Mouse (Mus musculus): Measurements from ENCODE around the gene Acmsd. TPM values are rescaled to one million over a fixed set of nuclear protein-coding genes. Genes with fewer than 3 reads are reported as not detected.

Gene Acmsd
- polyA plus RNA-seq, 1 experiment from 2014 or later = 0.21 TPM

DNA sequence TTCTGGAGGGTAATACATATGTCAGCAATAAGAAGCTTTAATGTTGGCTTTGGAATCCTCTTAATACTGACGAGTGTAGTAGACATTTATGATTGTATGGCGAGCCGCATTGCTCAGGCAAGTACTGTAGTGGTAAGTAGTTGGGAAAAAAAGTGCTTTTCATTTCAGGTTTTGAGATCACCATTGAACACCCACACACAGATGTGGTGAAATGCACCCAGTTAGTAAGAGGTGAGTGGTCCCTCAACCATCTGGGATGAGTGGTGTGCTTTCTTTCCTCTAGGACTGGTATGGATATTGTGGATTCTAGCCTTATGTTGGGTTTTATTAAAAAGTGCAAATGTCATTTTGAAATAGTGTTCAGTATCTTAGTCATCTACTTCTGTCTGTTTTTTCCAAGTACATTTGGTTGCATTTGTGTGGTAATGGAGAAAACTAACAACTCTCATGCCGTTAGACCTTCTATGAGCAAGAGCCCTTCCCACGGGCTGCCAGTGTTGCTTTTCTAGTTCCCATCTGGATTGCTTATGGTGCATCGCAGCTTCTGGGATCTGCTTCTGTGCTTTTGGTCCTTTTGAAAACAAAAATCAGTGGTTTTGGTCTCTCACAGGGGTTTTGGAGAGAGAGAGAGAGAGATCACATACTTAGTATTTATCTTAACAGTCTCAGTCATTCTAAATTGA is 66.0 kb downstream of the Acmsd start:
- H3K4me1 ChIP-seq (ENCODE audit: insufficient read depth, low read depth, low read length) = no peaks in the 10 kb centered on the region
- WGBS = 82% methylated on average over 6 of the region's 6 CpGs
- no peak overlapping the region for H3K4me2 ChIP-seq (replicated peaks; ENCODE audit: low read depth, low read length)
- H3K27me3 ChIP-seq (replicated peaks; ENCODE audit: insufficient read depth, low read length) = no peaks in the 10 kb centered on the region
- H3K9ac ChIP-seq (replicated peaks; ENCODE audit: low read depth) = no peak overlapping the region
- H3K36me3 ChIP-seq (ENCODE audit: insufficient read depth, low read length) = peaks cover 6% of the 10 kb centered on the region
- DNase-seq (ENCODE audit: low spot score) (no peak), ATAC-seq (no peak)
- no peaks in the 10 kb centered on the region for H3K9me3 ChIP-seq (ENCODE audit: low read length)
- TF ChIP-seq EP300 (IDR thresholded peaks at IDR 0.05) = no peak
- no peak for TF ChIP-seq CTCF (IDR thresholded peaks at IDR 0.05)
- no peak overlapping the region for H3K4me3 ChIP-seq (ENCODE audit: low read depth, low read length)
- H3K27ac ChIP-seq (ENCODE audit: low read length) = no peak overlapping the region

DNA sequence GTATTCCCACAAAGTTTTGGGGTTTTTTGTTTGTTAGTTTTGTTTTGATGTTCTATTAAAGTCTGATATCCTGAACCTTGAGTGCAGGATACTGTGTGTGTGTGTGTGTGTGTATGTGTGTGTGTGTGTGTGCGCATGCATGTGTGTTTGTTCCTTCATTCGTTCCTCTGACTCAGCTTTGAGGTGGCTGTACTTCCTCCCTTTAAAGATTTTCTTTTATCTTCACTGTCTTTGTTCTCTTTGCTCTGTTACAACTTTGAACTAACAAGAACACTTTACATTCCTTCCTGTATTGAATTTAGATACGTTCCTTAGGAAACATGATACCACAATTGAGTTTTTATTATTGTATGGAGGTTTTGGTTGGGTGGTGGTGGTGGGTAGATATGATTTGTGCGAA is 67.1 kb downstream of the Acmsd start:
- no peak for DNase-seq (ENCODE audit: low spot score)
- ATAC-seq = no peak

DNA sequence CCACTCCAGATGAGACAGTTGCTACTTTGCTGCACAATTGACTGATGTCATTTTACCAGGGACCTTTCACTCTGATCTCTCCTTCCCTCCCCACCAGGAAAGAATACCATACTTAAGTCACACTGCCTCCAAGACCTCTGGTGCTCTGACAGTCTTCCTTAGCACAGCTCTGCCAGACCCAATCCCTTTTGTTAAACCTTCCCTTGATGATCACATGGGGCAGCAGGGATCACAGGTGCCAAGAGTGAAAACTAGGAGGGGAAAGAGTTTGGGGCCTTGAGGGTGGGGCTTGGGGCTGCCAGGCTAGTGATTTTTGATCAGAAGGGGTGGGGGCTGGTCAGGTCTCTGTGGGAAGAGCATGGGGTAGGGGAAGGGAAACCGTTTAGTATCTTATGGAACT is 67.5 kb downstream of the Acmsd start:
- 81% methylated on average over 1 of the region's 1 CpGs for WGBS
- no peak for ATAC-seq
- Histone ChIP-seq H3K9me3 (ENCODE audit: low read length) (no peaks in the 10 kb centered on the region), H3K4me1 (ENCODE audit: insufficient read depth, low read depth, low read length) (no peaks in the 10 kb centered on the region), H3K27me3 (replicated peaks; ENCODE audit: insufficient read depth, low read length) (no peaks in the 10 kb centered on the region), H3K36me3 (ENCODE audit: insufficient read depth, low read length) (peaks cover 6% of the 10 kb centered on the region), H3K4me3 (ENCODE audit: low read depth, low read length) (no peak overlapping the region), H3K27ac (ENCODE audit: low read length) (no peak overlapping the region), H3K9ac (replicated peaks; ENCODE audit: low read depth) (no peak overlapping the region), H3K4me2 (replicated peaks; ENCODE audit: low read depth, low read length) (no peak overlapping the region)
- TF ChIP-seq EP300 (IDR thresholded peaks at IDR 0.05) (no peak), CTCF (IDR thresholded peaks at IDR 0.05) (no peak)
- DNase-seq (ENCODE audit: low spot score) = no peak

More for the DNA sequence above, 67.1 kb downstream of the Acmsd start:
- no peaks in the 10 kb centered on the region for H3K4me1 ChIP-seq (ENCODE audit: insufficient read depth, low read depth, low read length)
- no peak overlapping the region for H3K27ac ChIP-seq (ENCODE audit: low read length)
- H3K27me3 ChIP-seq (replicated peaks; ENCODE audit: insufficient read depth, low read length) = no peaks in the 10 kb centered on the region
- no peak for TF ChIP-seq CTCF (IDR thresholded peaks at IDR 0.05)
- TF ChIP-seq EP300 (IDR thresholded peaks at IDR 0.05) = no peak
- 36% methylated on average over 4 of the region's 4 CpGs for WGBS
- H3K4me3 ChIP-seq (ENCODE audit: low read depth, low read length) = no peak overlapping the region
- H3K36me3 ChIP-seq (ENCODE audit: insufficient read depth, low read length) = peaks cover 6% of the 10 kb centered on the region
- H3K9ac ChIP-seq (replicated peaks; ENCODE audit: low read depth) = no peak overlapping the region
- H3K4me2 ChIP-seq (replicated peaks; ENCODE audit: low read depth, low read length) = no peak overlapping the region
- H3K9me3 ChIP-seq (ENCODE audit: low read length) = no peaks in the 10 kb centered on the region

DNA sequence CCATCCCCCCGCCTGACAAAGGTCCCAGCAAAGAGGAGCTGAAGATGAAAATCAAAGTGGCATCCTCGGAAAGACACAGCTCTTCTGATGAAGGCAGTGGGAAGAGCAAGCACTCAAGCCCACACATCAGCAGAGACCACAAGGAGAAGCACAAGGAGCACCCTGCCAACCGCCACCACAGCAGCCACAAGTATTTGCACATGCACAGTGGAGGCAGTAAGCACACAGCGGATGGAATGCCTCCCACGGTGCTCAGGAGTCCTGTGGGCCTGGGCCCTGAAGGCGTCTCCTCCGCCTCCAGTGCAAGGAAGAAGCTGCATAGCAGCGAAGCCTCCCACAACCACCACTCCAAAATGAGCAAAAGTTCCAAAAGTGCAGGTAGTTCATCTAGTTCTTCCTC is 73.7 kb downstream of the Acmsd start:
- no peak for ATAC-seq
- DNase-seq (ENCODE audit: low spot score) = no peak
- TF ChIP-seq EP300 (IDR thresholded peaks at IDR 0.05) (no peak), CTCF (IDR thresholded peaks at IDR 0.05) (no peak)
- Histone ChIP-seq H3K4me2 (replicated peaks; ENCODE audit: low read depth, low read length) (no peak overlapping the region), H3K36me3 (ENCODE audit: insufficient read depth, low read length) (peaks cover 13% of the 10 kb centered on the region), H3K4me1 (ENCODE audit: insufficient read depth, low read depth, low read length) (no peaks in the 10 kb centered on the region), H3K9me3 (ENCODE audit: low read length) (no peaks in the 10 kb centered on the region), H3K4me3 (ENCODE audit: low read depth, low read length) (no peak overlapping the region), H3K9ac (replicated peaks; ENCODE audit: low read depth) (no peak overlapping the region), H3K27me3 (replicated peaks; ENCODE audit: insufficient read depth, low read length) (no peaks in the 10 kb centered on the region), H3K27ac (ENCODE audit: low read length) (no peak overlapping the region)
- 76% methylated on average over 8 of the region's 8 CpGs for WGBS

DNA sequence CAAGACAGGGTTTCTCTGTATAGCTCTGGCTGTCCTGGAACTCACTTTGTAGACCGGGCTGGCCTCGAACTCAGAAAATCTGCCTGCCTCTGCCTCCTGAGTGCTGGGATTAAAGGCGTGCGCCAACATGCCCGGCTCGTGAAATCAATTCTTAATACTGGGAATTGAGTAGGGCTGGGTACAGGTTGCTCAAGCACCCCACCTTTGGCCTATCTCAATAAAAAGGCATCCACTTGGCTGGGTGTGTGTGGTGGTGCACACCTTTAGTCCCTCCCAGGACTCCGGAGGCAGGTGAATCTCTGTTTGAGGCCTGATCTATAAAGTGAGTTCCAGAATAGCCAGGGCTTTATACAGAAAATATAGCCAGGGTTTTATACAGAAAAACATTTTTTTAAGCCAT is 79.5 kb downstream of the Acmsd start:
- H3K9ac ChIP-seq (replicated peaks; ENCODE audit: low read depth) = no peak overlapping the region
- WGBS = 95% methylated on average over 7 of the region's 7 CpGs
- H3K27ac ChIP-seq (ENCODE audit: low read length) = no peak overlapping the region
- DNase-seq (ENCODE audit: low spot score) (no peak), ATAC-seq (no peak)
- H3K4me2 ChIP-seq (replicated peaks; ENCODE audit: low read depth, low read length) = no peak overlapping the region
- no peak overlapping the region for H3K4me3 ChIP-seq (ENCODE audit: low read depth, low read length)
- H3K27me3 ChIP-seq (replicated peaks; ENCODE audit: insufficient read depth, low read length) = no peaks in the 10 kb centered on the region
- TF ChIP-seq EP300 (IDR thresholded peaks at IDR 0.05) = no peak
- no peak for TF ChIP-seq CTCF (IDR thresholded peaks at IDR 0.05)
- H3K9me3 ChIP-seq (ENCODE audit: low read length) = no peaks in the 10 kb centered on the region
- H3K36me3 ChIP-seq (ENCODE audit: insufficient read depth, low read length) = peaks cover 5% of the 10 kb centered on the region; the same call in 1 of the 2 replicates
- H3K4me1 ChIP-seq (ENCODE audit: insufficient read depth, low read depth, low read length) = no peaks in the 10 kb centered on the region

DNA sequence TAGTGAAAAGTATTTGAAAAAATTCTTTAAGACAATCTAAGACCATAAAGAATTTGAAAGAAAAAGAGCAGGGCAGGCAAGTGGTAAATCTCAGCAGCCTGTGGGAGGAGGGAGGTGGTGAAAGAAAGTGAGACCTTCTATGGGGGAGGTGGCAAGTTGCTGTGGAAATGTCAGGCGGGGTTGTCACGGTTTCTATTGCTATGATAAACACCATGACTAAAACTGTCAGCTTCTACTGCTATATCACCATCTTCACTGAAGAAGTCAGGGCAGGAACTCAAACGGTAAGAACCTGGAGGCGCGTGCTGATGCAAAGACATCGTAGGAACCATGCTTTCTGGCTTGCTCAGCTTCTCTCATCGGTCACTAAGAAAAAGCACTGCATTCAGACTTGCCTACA is 83.7 kb downstream of the Acmsd start:
- ATAC-seq (no peak), DNase-seq (ENCODE audit: low spot score) (no peak)
- WGBS = 60% methylated on average over 7 of the region's 7 CpGs
- H3K4me2 ChIP-seq (replicated peaks; ENCODE audit: low read depth, low read length) = no peak overlapping the region
- no peak for TF ChIP-seq CTCF (IDR thresholded peaks at IDR 0.05)
- no peak overlapping the region for H3K4me3 ChIP-seq (ENCODE audit: low read depth, low read length)
- no peaks in the 10 kb centered on the region for H3K27me3 ChIP-seq (replicated peaks; ENCODE audit: insufficient read depth, low read length)
- H3K36me3 ChIP-seq (ENCODE audit: insufficient read depth, low read length) = no peaks in the 10 kb centered on the region
- H3K27ac ChIP-seq (ENCODE audit: low read length) = no peak overlapping the region
- no peak overlapping the region for H3K9ac ChIP-seq (replicated peaks; ENCODE audit: low read depth)
- H3K4me1 ChIP-seq (ENCODE audit: insufficient read depth, low read depth, low read length) = no peaks in the 10 kb centered on the region
- no peaks in the 10 kb centered on the region for H3K9me3 ChIP-seq (ENCODE audit: low read length)

DNA sequence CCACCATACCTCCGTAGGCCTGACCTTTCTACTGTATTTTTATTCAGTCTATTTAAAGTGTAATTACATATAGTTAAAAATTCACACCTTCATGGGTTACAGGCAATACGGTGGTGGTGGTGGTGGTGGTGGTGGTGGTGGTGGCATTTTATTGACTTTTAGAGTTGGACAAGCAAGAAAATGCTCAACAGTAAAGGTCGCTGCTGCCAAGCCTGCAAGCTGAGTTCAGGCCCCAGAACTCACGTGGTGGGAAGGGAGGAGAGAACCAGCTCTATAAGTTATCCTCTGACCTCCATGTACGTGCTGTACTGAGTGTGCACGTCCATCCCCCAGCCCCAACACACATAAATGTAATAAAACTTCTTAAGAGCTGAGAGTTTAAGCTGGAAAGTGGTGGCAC is 87.2 kb downstream of the Acmsd start:
- ATAC-seq (no peak), DNase-seq (ENCODE audit: low spot score) (no peak)
- 77% methylated on average over 6 of the region's 6 CpGs for WGBS
- Histone ChIP-seq H3K36me3 (ENCODE audit: insufficient read depth, low read length) (no peaks in the 10 kb centered on the region), H3K4me3 (ENCODE audit: low read depth, low read length) (no peak overlapping the region), H3K4me2 (replicated peaks; ENCODE audit: low read depth, low read length) (no peak overlapping the region), H3K9ac (replicated peaks; ENCODE audit: low read depth) (no peak overlapping the region), H3K4me1 (ENCODE audit: insufficient read depth, low read depth, low read length) (no peaks in the 10 kb centered on the region), H3K27ac (ENCODE audit: low read length) (no peak overlapping the region), H3K9me3 (ENCODE audit: low read length) (no peaks in the 10 kb centered on the region), H3K27me3 (replicated peaks; ENCODE audit: insufficient read depth, low read length) (no peaks in the 10 kb centered on the region)
- TF ChIP-seq EP300 (IDR thresholded peaks at IDR 0.05) = no peak
- no peak for TF ChIP-seq CTCF (IDR thresholded peaks at IDR 0.05)

Other genes with a start within 250 kb of the Acmsd start
- 19.6 and 20.0 TPM in 2 replicates for gene Tmem163, start 49.9 kb upstream of the Acmsd start, polyA plus RNA-seq (2015; fragmentation: Nextera tagmentation; extraction: Ambion mirVana)
- 43.7 and 54.7 TPM in 2 replicates for gene Ccnt2, start 44.8 kb downstream of the Acmsd start, polyA plus RNA-seq (2015; fragmentation: Nextera tagmentation; extraction: Ambion mirVana)
- gene Map3k19, start 125.6 kb downstream of the Acmsd start, polyA plus RNA-seq (2015; fragmentation: Nextera tagmentation; extraction: Ambion mirVana) = 0.66 and 1.0 TPM in 2 replicates
- gene Rab3gap1, start 139.4 kb downstream of the Acmsd start, polyA plus RNA-seq (2015; fragmentation: Nextera tagmentation; extraction: Ambion mirVana) = 17.6 and 18.3 TPM in 2 replicates

Data from lung, postnatal 0 days (tissue).